Mouse (Mus musculus): ENCODE measurements around the gene Cpne6.

Cpne6 gene

DNA sequence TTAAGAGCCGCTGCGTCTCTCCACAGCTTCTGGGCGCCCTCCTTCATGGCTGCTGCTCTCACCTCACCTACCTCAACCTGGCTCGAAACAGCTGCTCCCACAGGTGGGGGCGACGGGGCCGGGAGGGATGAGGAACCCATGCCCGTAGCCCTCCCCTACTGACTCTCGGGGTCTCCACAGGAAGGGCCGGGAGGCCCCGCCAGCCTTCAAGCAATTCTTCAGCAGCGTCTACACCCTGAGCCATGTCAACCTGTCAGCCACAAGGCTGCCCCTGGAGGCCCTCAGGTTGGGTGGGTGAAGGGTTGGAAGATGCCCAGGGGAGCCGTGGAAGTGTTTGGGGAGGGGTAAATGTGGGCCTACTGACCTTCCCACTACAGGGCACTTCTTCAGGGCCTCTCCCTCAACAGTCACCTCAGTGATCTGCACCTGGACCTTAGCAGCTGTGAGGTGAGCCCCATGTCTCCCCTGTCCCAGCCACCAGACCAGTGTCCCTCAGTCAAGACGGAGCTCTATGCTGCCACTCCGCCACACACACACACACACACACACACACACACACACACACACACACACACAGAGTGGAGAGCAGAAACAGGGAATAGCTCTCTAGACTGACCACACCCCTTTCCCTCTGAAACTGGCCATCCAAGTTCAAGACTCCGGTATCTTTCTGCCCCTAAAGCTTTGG lies 13.3 kb upstream of the Cpne6 start:
- peak in 1 of 2 experiments; percentile 9 for DNase-seq (ENCODE audit: low spot score in 2 of 2)

DNA sequence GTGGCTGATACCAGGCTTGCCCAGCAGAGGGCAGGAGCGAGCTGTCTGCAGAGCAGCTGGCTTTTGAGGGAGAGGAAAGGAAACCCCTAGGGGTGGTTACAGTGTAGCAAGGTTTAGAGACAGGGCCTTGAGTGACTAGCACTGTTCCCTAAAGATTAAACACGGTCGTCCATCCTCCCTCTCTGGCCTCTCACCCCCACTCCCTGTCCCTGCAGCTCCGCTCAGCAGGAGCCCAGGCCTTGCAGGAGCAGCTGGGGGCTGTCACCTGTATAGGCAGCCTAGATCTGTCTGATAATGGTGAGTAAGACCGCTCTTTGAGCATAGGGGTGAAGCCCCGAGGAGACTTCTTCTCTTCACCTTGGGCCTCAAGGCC lies 12.8 kb upstream of the Cpne6 start:
- DNase-seq (ENCODE audit: low spot score in 2 of 2): peak in 1 of 2 experiments; percentile 82

DNA sequence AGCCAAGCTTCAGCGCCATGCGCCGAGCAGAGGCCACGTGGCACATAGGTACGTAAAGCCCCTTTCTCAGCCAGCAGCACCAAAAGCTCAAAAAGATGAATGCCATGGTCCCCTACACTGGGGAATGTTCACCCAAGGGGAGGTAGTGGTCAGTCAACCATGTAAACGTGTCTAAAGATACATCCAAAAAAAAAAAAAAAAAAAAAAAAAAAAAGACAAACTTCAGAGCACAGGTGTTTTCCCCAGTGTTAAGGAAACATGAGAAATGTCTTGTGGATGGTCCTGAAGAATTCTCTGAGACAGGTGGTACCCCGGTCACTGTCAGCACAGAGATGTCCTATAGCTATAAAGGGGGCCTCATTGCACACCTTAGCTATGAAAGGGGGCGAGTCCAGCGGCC lies 4.6 kb upstream of the Cpne6 start:
- DNase-seq (ENCODE audit: low spot score in 2 of 2): no peak

DNA sequence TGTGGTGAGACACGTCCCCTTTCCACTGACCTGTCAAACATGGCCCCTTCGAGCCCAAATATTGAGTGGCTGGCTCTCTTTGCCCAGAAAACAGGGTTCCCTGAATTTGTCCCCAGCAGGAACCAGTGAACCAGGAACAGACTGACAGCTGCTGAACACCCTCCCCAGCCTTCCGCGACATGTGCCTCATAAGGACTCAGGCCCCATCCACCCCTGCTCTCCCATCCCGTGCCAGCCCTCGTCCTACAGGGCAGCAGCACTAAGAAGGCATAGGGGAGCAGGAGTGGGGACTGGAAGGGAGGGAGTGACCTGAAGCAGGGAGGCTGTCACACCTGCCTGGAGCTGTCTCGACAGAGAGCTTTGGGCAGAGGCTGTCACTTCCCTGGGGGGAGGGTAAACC lies 2.4 kb upstream of the Cpne6 start:
- DNase-seq (ENCODE audit: low spot score in 2 of 2): no peak

DNA sequence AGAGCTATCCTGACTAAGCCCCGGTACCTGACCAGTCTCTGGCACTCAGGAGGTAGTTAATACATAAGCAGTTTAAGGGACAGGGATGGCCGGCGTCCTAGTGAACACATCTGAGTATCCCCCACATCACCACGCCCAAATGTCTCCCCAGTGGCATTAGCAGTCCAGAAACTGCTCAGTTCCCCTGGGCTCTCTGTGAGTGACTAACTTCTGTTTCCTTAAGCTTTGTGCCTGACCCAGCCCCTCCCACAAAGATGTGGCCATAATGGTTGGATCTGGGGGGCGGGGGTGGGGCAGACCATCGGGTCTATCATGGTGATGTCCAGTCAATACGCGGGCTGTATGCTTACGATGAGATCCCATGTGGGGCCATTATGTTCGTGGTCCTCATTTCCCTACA lies 705 bp upstream of the Cpne6 start:
- no peak for DNase-seq (ENCODE audit: low spot score in 2 of 2)

DNA sequence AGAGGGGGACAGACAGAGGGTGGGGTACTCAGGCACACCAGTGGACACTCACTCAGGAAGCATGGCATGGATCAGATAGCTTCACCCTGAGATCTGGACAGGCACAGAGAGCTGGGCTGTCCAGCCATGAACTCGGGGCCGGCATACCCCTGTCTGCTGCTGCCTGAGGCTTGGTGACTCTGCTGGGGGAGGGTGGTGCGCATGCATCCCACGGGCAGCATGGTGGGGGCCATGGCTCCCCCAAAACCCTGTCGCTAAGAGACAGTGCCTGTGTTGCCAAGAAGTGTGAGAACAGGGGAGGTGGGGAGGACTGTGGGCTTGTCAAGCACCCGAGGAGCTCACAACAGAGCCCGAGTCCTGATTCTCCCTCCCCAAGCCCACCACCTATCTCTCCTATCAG lies 792 bp downstream of the Cpne6 start:
- peak; percentile 52 to 62 for DNase-seq (ENCODE audit: low spot score in 2 of 2)

DNA sequence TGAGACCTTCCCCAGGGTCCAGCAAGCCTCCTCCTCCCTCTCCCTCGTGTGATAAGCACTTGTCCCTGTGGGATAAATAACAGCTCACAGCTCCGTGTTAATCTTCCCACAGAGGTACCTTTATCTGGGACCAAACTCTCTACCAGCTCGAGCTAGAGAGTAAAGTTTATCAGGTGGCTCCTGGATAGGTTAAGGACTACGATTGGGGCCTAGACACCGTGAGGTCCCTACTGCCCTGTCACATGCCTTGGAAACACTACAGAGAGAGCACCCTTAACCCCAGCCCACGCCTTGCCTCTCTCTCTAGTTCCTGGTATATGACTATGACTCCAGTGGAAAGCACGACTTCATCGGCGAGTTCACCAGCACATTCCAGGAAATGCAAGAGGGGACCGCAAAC lies 3.7 kb downstream of the Cpne6 start:
- no peak for DNase-seq (ENCODE audit: low spot score in 2 of 2)

DNA sequence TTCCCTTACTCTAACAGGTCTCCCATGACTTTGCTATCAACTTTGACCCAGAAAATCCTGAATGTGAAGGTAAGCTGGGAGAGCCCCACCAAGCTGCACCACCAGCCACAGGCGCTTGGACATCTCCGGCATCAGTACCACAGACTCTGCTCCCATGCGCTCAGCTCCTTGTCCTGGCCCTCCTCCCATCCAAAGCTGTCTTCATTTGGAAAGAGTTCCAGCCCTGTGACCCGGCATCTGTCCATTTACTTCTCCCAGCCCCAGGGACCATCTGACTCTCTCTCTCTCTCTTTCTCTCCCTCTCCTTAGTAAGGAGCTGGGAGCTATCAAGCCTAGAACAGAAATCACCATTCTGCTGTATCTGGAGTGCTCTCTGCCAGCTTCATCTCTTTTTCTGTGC lies 5.6 kb downstream of the Cpne6 start:
- DNase-seq (ENCODE audit: low spot score in 2 of 2): no peak

DNA sequence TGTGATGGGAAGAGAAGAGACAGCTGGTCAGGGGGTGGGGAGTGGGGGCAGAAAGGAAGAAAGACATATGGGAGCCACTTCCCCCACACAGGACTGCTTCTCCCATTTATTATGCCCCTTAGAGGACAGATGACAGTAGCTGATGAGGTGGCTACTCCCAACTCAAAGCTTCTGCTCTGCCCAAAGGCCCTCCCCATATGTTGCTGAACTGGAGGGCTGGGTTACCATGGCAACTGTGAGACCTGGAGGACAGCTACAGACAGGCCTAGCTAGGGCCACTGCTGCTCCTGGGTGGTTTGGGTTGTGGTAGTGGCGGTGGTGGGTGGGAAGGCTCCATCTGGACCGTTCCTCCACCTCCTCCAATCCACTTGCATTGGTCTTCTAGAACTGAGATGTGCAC lies 8.7 kb downstream of the Cpne6 start:
- peak in 1 of 2 experiments; percentile 62 for DNase-seq (ENCODE audit: low spot score in 2 of 2)

DNA sequence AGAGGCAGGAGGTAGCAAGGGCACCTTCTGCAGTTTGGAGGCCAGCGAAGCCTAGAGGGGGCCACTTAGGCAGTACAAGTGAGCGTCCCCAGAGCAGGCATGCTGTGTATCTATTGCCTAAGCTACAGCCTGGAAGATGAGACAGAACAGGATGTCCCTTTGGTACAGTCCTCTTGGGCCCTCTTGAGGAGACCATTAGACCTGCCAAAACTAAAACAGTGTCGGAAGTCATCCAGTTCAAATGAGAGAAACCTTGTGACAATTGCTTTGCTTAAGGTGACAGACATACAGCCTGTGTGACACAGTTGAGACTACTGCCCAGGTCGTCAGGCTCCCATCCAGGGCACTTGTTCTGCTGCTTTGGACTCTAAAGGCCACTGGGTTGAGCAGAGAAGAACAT lies 9.4 kb downstream of the Cpne6 start:
- no peak for DNase-seq (ENCODE audit: low spot score in 2 of 2)

DNA sequence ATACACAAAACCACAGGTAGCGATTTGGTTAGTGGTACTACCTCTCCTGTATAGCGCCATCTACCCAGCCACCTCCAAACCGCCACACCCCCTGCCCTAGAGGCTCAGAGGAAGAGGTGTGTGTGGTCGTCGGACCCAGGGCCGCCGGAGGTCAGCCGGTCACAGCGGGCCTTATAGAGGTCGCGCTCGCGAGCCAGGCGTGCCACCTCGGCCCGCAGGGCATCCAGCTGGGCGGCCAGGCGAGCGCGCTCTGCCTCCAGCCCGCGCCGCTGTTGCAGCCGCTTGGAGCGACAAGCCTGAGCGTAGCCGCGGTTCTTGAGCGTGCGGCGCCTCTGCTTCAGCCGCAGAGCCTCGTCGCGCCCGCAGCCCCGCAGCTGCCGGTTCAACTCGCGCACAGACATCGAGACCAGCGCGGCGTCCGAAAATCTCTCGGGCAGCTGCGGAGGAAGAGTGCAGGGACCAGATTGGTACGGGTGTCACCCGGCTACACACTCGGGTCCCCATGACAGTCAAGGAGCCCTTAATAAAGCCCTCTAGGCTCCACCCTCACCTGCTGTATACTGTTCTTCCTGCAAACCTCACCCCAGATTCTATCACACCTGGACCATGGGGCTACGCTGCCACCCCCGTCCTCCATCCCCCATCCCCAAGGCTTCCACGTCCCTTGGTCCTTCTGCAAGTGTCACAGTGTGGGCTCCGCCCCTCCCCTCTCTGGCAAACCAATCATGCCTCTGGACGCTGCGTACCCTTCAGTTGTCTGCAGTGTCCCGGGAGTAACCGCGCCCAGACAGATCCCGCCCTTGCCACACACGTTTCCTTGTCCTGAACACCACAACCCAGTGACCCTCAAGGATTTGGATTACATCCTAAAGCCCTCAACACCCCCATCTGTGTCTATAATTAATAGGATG lies 10.5 kb downstream of the Cpne6 start:
- DNase-seq (ENCODE audit: low spot score in 2 of 2): no peak

DNA sequence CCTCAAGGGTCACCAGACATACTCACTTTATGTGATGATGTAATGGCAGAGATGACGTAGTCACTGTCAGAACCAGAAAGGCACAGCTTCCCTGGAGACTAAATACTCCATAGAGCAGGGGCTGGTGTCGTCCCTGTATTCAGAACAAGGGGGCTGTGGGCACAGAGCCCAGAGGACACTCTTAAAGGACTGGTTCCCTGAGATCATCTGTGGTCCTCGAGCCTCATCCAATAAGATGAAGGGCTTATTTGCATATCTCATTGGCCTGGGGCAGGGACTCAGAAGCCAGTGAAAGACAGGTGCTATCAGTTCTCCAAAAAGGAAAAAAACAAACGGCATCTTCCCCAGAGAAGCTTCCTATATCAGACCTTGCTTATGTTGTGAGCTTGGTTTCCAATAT lies 13.8 kb downstream of the Cpne6 start:
- no peak for DNase-seq (ENCODE audit: low spot score in 2 of 2)

DNA sequence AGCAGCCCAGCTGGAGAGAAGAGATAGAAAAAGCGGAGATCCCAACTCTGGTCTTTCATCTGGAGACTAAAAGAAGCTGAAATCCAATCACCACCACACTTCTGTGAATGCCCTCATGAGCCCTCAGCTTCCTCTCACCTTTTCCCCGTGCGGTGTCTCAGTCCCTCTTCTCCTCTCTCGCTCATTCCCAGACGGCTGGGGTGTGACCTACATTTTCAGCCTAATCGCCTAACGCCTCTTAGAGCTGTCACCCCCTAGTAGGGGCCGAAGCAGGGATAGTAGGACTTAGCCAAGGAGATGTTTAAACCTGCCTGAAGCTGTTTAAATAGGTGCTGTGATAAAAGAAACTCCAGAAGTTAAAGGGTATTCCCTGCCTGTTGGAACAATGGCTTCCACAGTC lies 14.5 kb downstream of the Cpne6 start, which contains the start of gene Nrl:
Nrl (minus strand) TSS at position 197 of the 400 bp plus-strand sequence.
- no peak for DNase-seq (ENCODE audit: low spot score in 2 of 2)

DNA sequence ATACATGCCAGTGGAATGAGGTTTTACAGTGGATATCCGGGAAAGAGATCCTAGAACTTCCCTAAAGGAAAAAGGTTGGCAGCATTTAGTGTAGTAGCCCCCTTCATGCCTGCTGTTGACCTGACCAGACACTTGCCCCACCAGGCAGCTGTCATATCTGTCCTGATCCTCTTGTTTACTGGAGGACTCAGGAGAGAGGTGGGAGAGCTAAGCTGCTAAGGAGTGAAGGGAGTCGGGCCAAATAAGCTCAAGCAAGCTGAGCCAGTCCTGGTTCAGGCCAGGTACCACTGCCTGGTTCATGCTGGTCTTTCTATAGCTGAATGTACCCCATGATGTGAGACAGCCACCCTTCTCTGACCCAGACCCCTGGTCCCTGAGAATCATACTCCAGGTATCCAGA lies 16.4 kb downstream of the Cpne6 start:
- DNase-seq (ENCODE audit: low spot score in 2 of 2): no peak

DNA sequence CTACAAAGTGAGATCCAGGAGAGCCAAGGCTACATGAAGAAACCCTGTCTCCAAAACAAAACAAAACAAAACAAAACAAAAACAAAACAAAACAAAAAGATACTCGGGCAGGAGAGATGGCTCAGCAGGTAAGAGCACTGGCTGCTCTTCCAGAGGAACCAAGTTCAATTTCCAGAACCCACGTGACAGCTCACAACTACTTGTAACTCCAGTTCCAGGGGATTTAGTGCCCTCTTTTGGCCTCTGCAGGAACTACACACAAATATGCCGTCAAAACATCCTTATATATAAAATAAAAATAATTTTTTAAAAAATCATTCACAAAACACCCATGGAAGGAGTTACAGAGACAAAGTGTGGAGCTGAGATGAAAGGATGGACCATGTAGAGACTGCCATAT lies 17.7 kb downstream of the Cpne6 start:
- DNase-seq (ENCODE audit: low spot score in 2 of 2): no peak

DNA sequence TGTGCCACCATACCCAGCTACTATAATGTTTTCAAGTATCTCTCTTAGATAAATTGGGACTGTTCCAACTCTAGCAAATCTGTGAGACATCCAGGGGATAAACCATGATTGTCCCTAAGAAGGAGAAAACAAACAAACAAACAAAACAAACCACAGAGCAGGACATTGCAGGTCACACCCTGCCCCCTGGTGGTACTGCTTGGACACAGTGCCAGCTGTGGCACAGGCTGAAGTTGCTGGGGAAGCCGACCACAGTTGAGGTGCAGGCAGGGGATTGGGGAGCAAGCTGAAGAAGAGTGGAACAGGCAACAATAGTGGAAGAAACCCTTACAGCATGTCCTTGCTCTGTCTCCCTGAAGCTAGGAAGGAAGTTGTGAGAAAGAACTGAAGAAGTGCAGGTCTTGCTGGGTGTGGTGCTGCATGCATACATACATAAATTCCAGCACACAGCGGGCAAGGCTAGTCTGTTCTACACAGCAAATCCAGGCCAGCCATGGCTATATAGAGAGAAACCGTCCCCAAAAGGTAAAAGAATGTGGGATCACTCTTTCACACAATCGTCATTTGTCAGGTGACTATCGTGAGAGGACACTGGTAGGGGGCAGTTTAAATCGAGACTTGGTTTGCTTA lies 26.0 kb downstream of the Cpne6 start:
- no peak for DNase-seq (ENCODE audit: low spot score in 2 of 2)

DNA sequence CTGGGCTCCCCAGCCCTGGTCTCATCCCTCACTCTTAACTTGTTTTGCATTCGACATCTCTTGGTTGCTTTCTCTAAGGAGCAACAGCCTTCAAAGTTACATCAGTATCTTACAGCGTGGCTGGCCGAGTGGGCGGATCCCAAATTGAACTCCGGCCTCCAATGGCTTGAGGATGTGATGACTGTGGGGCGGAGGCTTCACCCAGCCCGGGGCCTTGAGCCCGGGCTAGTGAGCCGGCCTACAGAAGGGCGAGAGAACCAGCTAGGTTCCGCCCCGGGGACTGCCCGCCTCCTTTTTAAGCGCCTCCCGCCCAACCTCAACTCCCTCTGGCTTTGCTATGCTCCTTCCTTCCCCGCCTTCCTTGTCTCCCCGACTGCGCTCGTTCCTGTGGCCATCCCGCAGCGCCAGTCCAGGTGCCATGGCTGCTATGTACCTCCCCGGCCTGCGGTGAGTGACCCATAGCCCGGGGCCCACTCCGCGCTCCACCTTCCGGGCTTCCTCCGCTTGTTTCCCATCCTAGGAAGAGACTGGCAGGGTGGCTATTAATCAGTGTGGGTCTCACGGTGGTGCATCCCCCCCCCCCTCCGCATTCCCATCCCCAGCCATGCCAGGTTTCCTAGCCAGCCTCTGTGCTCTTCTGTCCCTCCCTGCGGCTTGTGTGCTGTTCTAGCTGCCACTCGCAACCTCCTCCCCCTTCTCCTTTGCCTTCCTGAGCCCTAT lies 30.0 kb downstream of the Cpne6 start, which contains the start of gene Pck2:
Pck2 (plus strand) TSS at position 200 of the 720 bp plus-strand sequence.
- DNase-seq (ENCODE audit: low spot score in 2 of 2): peak; percentile 61

DNA sequence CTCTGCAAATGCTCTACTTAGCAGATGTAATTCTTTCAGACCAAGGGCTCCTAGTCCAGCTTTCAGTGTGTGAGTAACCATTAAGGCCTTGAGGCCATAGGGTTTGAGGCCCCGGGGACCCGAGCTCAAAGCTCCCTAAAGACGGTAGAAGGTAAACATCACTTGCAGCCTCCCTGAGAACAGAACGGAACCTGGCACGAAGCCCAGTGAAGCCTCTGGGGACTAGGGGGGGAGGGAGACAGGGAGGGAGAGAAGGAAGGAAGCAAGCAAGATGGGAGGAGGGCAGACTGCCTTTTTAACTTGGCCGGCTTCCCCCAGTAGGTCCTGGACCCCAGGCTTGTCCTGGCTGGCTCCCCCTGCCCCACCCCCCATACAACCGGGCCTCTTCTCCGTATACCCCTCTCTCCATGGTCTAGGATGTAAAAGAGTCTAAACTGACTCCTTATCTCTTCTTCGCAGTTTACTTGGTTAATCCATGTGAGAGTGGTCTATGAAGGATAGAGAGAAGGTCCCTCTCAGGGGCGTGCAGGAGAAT lies 30.6 kb downstream of the Cpne6 start:
- peak; percentile 62 to 63 for DNase-seq (ENCODE audit: low spot score in 2 of 2)

DNA sequence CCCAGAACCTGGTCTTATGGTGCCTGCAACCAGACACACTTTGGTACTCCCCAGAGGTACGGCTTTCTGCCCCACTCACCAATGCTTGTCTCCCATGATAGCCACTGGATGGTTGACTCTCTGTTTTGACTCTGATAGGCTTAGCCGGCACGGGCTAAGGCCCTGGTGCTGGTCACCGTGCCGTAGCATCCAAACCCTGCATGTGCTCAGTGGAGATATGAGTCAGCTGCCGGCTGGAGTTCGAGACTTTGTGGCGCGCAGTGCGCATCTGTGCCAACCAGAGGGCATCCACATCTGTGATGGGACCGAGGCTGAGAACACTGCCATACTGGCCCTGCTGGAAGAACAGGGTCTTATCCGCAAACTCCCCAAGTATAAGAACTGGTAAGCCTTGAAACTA lies 32.0 kb downstream of the Cpne6 start:
- no peak for DNase-seq (ENCODE audit: low spot score in 2 of 2)

DNA sequence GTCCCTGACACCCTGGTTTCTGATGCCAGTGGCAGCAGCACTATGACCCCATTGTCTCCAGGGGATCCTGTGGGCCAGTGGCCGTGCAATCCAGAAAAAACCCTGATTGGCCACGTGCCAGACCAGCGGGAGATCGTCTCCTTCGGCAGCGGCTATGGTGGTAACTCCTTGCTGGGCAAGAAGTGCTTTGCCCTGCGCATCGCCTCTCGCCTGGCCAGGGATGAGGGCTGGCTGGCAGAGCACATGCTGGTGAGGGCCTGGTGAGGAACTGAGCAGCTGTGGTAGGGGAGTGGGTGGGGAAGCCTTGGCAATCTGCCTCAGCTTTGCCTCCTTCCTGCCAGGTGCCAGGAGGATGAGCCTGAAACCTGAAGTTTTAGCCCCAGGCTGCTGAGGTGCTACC lies 34.1 kb downstream of the Cpne6 start:
- DNase-seq (ENCODE audit: low spot score in 2 of 2): no peak

DNA sequence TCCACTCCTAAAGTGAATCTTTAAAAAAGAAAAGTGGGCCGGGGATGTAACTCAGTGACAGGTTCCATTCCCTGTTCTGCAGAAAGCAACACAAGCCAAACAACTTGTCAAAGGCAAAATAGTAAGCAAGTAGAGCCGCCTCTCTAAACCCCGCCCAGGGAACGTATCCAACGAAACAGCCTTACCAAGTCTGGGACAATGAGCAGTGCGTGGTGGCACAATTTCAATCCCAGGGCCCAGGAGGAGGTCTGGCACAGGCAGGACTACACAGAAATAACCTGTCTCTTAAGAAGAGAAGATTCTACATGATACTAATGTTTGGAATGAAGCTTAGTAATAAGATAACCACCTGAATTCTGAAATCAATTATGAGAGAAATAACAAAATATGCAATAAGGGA lies 39.9 kb downstream of the Cpne6 start:
- no peak for DNase-seq (ENCODE audit: low spot score in 2 of 2)

DNA sequence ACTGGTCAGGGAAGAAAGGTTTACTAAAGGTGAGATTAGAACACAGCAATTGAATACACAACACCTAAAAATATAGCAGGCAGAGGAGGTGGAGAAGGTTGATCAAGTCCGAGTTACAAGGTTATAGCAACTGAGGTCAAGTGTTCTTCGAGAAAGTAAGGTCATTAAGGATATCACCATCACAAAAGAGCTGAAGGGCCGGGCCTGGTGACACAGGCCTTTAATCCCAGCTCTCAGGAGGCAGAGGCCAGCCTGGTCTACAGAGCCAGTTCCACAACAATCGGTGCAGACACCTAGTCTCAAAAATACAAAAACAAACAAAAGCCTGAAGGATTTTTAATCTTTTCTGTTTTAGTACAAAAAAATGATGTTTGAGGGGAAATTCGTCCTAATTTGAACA lies 41.1 kb downstream of the Cpne6 start:
- no peak for DNase-seq (ENCODE audit: low spot score in 2 of 2)

Measured in frontal cortex, postnatal 14 days (tissue).